Mouse (Mus musculus) heart, postnatal 0 days (tissue): ENCODE measurements around the gene Sfmbt1.

Experiments used
- CTCF ChIP-seq: IDR thresholded peaks from 2 replicates; pipeline ENCODE4 v1.5.1; 2016; ENCODE audit warnings: antibody characterized with exemption, control low read depth, low read depth
- EP300 ChIP-seq: IDR thresholded peaks from 2 replicates; pipeline ENCODE4 v1.6.1; 2016; ENCODE audit warnings: antibody characterized with exemption, low read depth

DNA sequence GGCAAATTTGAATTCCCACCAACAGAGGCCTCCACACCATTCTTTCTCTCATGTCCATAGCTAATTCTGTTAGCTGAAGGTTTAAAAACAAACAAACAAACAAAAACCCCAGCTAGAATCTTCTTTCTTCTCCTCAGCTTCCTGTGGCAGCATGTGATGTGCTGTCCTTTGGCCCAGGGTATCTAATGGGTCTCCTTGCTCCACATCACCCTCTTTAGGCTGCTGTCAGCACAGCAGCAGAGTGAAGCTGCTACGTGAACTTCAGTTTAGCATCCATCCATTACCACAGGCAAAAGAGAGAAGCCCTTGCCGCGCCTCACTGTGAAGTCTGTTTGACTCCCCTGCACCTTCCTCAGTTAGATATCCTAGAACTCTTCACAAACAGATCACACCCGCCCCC, 143.3 kb downstream of the Sfmbt1 start:
- TF ChIP-seq CTCF: peak; percentile 39
- no peak for TF ChIP-seq EP300
